Mouse (Mus musculus): Measurements from ENCODE around the gene Dst. TPM values are rescaled to one million over a fixed set of nuclear protein-coding genes. Genes with fewer than 3 reads are reported as not detected.
"Not testable (repeated sequence)": the region's sequence is repeated elsewhere in the genome, so short reads cannot be mapped to it uniquely, and the experiment has no call there.

Dst gene
- polyA plus RNA-seq, 1 experiment from 2014 or later, result 25.9 TPM

GRCm38 (mm10) chr1:34065551-34066048 lies 157.6 kb downstream of the Dst start:
- WGBS, result 78% methylated on average over 5 of the region's 5 CpGs
- Histone ChIP-seq H3K4me3 (no peak overlapping the region), H3K36me3 (no peaks in the 10 kb centered on the region), H3K9me3 (no peaks in the 10 kb centered on the region), H3K4me1 (replicated peaks) (peaks cover 35% of the 10 kb centered on the region), H3K27ac (no peak overlapping the region), H3K27me3 (ENCODE audit: insufficient read depth, poor library complexity, severe bottlenecking) (no peaks in the 10 kb centered on the region)
- DNase-seq (ENCODE audit: low spot score), result no peak

GRCm38 (mm10) chr1:34066401-34066800 lies 158.4 kb downstream of the Dst start:
- 91% methylated on average over 4 of the region's 4 CpGs for WGBS
- not testable (repeated sequence) for H3K27me3 ChIP-seq (ENCODE audit: insufficient read depth, poor library complexity, severe bottlenecking); H3K4me3 ChIP-seq; DNase-seq (ENCODE audit: low spot score); H3K27ac ChIP-seq; H3K36me3 ChIP-seq; H3K9me3 ChIP-seq
- peaks cover 28% of the 10 kb centered on the region for H3K4me1 ChIP-seq (replicated peaks)

DNA sequence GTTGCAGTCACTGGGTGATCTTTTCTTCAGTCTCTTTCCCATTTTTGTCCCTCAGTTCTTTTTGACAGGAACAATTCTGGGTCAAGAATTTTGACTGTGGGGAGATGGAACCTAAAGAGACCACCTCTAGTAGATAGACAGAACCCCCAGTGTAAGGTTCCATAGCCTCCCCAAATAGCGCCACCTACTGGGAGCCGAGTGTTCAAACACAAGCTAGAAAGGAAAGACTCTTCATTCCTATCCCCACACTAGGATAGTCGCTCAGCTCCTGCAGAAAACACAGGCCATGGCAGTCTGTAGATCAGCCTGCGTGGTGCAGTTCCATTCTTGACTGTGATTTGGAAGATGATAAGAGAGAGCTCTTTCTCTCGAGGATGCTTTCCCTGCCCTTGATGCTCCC lies 160.3 kb downstream of the Dst start:
- no peak for DNase-seq (ENCODE audit: low spot score)
- Histone ChIP-seq H3K9me3 (no peaks in the 10 kb centered on the region), H3K27ac (no peak overlapping the region), H3K4me3 (no peak overlapping the region), H3K27me3 (ENCODE audit: insufficient read depth, poor library complexity, severe bottlenecking) (no peaks in the 10 kb centered on the region), H3K36me3 (no peaks in the 10 kb centered on the region), H3K4me1 (replicated peaks) (peaks cover 13% of the 10 kb centered on the region)
- WGBS, result 58% methylated on average over 5 of the region's 5 CpGs

DNA sequence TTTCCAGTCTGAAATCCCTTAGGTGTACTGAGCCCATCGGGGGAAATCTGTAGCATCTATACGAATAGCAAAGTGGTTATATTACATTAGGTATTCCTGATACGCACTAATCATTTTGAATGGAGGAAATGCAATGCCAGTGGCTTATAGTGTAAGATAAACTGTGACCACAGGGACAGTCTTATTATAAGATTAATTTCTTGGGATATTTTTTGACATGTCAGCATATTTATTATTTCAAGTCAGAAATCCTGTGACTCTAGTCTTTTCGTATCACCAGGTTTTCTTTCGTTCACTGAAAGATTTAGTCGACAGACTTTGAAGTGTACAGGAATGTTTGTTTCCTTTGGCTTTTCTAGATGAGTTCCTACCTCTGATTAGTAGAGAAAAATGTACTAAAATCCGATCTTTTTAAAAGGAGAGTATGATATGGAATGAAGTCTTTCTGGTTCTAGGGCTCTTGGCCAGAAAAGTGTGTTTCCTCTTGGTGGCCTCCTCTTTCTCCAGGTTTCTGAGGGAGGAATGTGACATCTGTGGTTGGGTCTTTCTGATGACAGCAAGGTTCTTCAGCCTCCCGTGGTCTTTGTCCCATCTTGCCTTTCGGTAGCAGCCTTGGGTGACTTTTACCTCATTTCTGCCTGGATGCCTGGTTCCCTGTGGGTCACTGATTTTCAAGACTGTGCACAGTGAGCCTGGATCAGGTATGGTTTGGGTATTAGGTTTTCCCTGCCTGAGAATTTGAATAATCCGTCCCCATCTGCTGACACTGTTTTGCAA lies 161.7 kb downstream of the Dst start:
- H3K27me3 ChIP-seq (ENCODE audit: insufficient read depth, poor library complexity, severe bottlenecking), result no peaks in the 10 kb centered on the region
- no peaks in the 10 kb centered on the region for H3K9me3 ChIP-seq
- H3K36me3 ChIP-seq, result no peaks in the 10 kb centered on the region
- WGBS, result 89% methylated on average over 10 of the region's 10 CpGs
- H3K27ac ChIP-seq, result no peak overlapping the region
- no peak overlapping the region for H3K4me3 ChIP-seq
- no peak for DNase-seq (ENCODE audit: low spot score)
- peaks cover 22% of the 10 kb centered on the region for H3K4me1 ChIP-seq (replicated peaks)

DNA sequence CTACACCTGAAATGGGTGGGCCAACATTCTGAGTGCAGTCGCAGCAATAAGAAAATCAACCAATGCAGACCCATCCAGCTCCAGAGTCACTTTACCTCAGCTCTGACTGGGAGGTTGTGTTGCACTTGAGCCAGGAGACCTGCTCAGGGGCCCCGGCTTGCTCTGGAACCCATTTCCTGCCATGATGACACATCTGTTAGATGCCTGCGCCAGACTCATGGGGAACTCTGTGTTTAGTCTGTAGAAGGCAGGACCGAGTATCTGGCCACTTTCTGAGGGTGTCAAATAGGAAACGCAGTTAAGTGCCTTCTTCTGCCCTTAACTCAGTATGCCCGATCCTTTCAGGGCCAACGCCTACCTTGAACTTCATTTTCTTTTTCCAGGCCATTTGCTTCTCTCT lies 162.4 kb downstream of the Dst start:
- H3K27ac ChIP-seq, result no peak overlapping the region
- no peak overlapping the region for H3K4me3 ChIP-seq
- H3K36me3 ChIP-seq, result no peaks in the 10 kb centered on the region
- no peaks in the 10 kb centered on the region for H3K27me3 ChIP-seq (ENCODE audit: insufficient read depth, poor library complexity, severe bottlenecking)
- no peak for DNase-seq (ENCODE audit: low spot score)
- H3K9me3 ChIP-seq, result no peaks in the 10 kb centered on the region
- 83% methylated on average over 7 of the region's 7 CpGs for WGBS
- peaks cover 26% of the 10 kb centered on the region for H3K4me1 ChIP-seq (replicated peaks)

- Histone ChIP-seq H3K4me3 (no peak overlapping the region), H3K27me3 (ENCODE audit: insufficient read depth, poor library complexity, severe bottlenecking) (no peaks in the 10 kb centered on the region), H3K36me3 (no peaks in the 10 kb centered on the region), H3K4me1 (replicated peaks) (peaks cover 26% of the 10 kb centered on the region), H3K9me3 (no peaks in the 10 kb centered on the region), H3K27ac (no peak overlapping the region)
- 79% methylated on average over 6 of the region's 6 CpGs for WGBS
- no peak for DNase-seq (ENCODE audit: low spot score)
Observed at GRCm38 (mm10) chr1:34070991-34071639, 163.1 kb downstream of the Dst start.

DNA sequence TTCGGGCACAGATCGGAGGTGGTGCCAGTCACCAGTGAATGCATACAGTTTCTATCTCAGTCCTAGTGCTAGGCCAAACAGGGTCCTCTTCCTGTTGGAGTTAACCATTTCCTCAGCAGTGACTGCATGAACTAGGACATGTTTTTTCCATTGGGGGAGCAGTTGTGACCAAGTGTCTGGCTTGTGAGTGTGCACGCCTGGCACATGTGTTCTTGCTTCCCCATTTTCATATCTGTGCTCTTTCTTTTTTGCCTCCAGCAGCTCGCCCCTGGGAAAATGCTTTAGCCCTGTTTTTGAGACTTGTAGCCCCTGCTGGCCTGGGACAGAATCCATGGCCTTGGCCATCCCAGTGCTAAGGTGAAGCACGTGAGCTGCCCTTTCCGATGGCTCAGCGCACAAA lies 164.2 kb downstream of the Dst start:
- no peak for DNase-seq (ENCODE audit: low spot score)
- Histone ChIP-seq H3K4me3 (no peak overlapping the region), H3K36me3 (no peaks in the 10 kb centered on the region), H3K27ac (no peak overlapping the region), H3K9me3 (no peaks in the 10 kb centered on the region), H3K27me3 (ENCODE audit: insufficient read depth, poor library complexity, severe bottlenecking) (no peaks in the 10 kb centered on the region), H3K4me1 (replicated peaks) (peaks cover 32% of the 10 kb centered on the region)
- WGBS, result 85% methylated on average over 7 of the region's 7 CpGs

GRCm38 (mm10) chr1:34073436-34074169 lies 165.6 kb downstream of the Dst start:
- WGBS, result 38% methylated on average over 10 of the region's 10 CpGs
- no peak for DNase-seq (ENCODE audit: low spot score)

GRCm38 (mm10) chr1:34074245-34075187 lies 166.5 kb downstream of the Dst start:
- Histone ChIP-seq H3K36me3 (no peaks in the 10 kb centered on the region), H3K4me1 (replicated peaks) (peaks cover 34% of the 10 kb centered on the region), H3K4me3 (no peak overlapping the region), H3K9me3 (no peaks in the 10 kb centered on the region), H3K27me3 (ENCODE audit: insufficient read depth, poor library complexity, severe bottlenecking) (no peaks in the 10 kb centered on the region), H3K27ac (0 out of 2 replicates have a peak overlapping the region, but pooled peaks have one; percentile 26)
- 20% methylated on average over 15 of the region's 15 CpGs for WGBS
- DNase-seq (ENCODE audit: low spot score), result no peak

More at GRCm38 (mm10) chr1:34073436-34074169, 165.6 kb downstream of the Dst start:
- Histone ChIP-seq H3K4me3 (no peak overlapping the region), H3K27me3 (ENCODE audit: insufficient read depth, poor library complexity, severe bottlenecking) (no peaks in the 10 kb centered on the region), H3K36me3 (no peaks in the 10 kb centered on the region), H3K9me3 (no peaks in the 10 kb centered on the region), H3K27ac (no peak overlapping the region), H3K4me1 (replicated peaks) (peaks cover 34% of the 10 kb centered on the region)

- WGBS, result 10% methylated on average over 12 of the region's 12 CpGs
- peak overlapping the region; percentile 20; the same call in 1 of the 2 replicates for H3K4me3 ChIP-seq
- peaks cover 31% of the 10 kb centered on the region for H3K4me1 ChIP-seq (replicated peaks)
- no peaks in the 10 kb centered on the region for H3K36me3 ChIP-seq
- no peaks in the 10 kb centered on the region for H3K27me3 ChIP-seq (ENCODE audit: insufficient read depth, poor library complexity, severe bottlenecking)
- H3K9me3 ChIP-seq, result no peaks in the 10 kb centered on the region
- DNase-seq (ENCODE audit: low spot score), result no peak
- 0 out of 2 replicates have a peak overlapping the region, but pooled peaks have one; percentile 23 for H3K27ac ChIP-seq
Observed at GRCm38 (mm10) chr1:34076701-34077421, 168.8 kb downstream of the Dst start.

GRCm38 (mm10) chr1:34077422-34077790 lies 169.4 kb downstream of the Dst start:
- H3K4me1 ChIP-seq (replicated peaks), result peaks cover 31% of the 10 kb centered on the region
- WGBS, result 28% methylated on average over 4 of the region's 7 CpGs
- no peak overlapping the region for H3K27ac ChIP-seq
- H3K9me3 ChIP-seq, result no peaks in the 10 kb centered on the region
- H3K4me3 ChIP-seq, result peak overlapping the region; percentile 20; the same call in 1 of the 2 replicates
- no peaks in the 10 kb centered on the region for H3K36me3 ChIP-seq
- no peak for DNase-seq (ENCODE audit: low spot score)
- no peaks in the 10 kb centered on the region for H3K27me3 ChIP-seq (ENCODE audit: insufficient read depth, poor library complexity, severe bottlenecking)

Measured in hindbrain, embryonic 10.5 days (tissue).